Mouse (Mus musculus): ENCODE data around the gene Fam120a. TPM values are rescaled to one million over a fixed set of nuclear protein-coding genes. Genes with fewer than 3 reads are reported as not detected.

Gene Fam120a
- polyA plus RNA-seq, 1 experiment from 2014 or later: 24.2 TPM

- Histone ChIP-seq H3K4me3 (ENCODE audit: low read depth, low read length) (no peak overlapping the region), H3K4me2 (replicated peaks; ENCODE audit: low read depth) (no peak overlapping the region), H3K36me3 (ENCODE audit: control insufficient read depth, insufficient read depth) (peaks cover 61% of the 10 kb centered on the region), H3K27ac (ENCODE audit: low read depth, low read length) (no peak overlapping the region), H3K9ac (ENCODE audit: low read depth, low read length) (no peak overlapping the region), H3K4me1 (replicated peaks; ENCODE audit: control insufficient read depth, insufficient read depth, low read length) (no peaks in the 10 kb centered on the region; the same call in 1 of the 2 replicates), H3K27me3 (replicated peaks; ENCODE audit: control insufficient read depth, insufficient read depth, low read length) (no peaks in the 10 kb centered on the region), H3K9me3 (ENCODE audit: control insufficient read depth) (no peaks in the 10 kb centered on the region)
- no peak for ATAC-seq
- WGBS: 76% methylated on average over 3 of the region's 3 CpGs
- TF ChIP-seq CTCF (IDR thresholded peaks at IDR 0.05; ENCODE audit: low read depth): no peak
These were observed 50.7 kb downstream of the Fam120a start for GRCm38 (mm10) chr13:48917113-48917599.

DNA sequence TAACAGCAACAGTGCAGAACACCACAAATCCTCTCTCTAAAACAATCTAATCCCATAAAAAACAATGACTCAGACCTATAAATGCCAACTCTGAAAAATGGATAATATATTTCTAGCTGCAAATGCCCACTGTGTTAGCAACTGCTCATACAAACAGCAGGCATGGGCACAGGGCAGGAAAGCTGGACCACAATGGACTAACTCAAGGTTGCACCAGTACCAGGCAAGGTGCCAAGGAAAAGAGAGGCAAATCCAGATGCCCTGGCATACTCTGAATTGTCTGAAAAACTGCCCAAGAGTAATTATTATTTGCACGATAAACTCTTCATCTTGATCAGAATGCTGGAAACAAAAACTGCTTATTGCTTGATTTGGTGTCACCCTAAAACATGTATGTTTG, 54.1 kb downstream of the Fam120a start:
- H3K9me3 ChIP-seq (ENCODE audit: control insufficient read depth): no peaks in the 10 kb centered on the region
- H3K4me3 ChIP-seq (ENCODE audit: low read depth, low read length): no peak overlapping the region
- no peaks in the 10 kb centered on the region for H3K27me3 ChIP-seq (replicated peaks; ENCODE audit: control insufficient read depth, insufficient read depth, low read length)
- peaks cover 51% of the 10 kb centered on the region for H3K36me3 ChIP-seq (ENCODE audit: control insufficient read depth, insufficient read depth)
- no peak for TF ChIP-seq CTCF (IDR thresholded peaks at IDR 0.05; ENCODE audit: low read depth)
- no peak for ATAC-seq
- no peaks in the 10 kb centered on the region; the same call in 1 of the 2 replicates for H3K4me1 ChIP-seq (replicated peaks; ENCODE audit: control insufficient read depth, insufficient read depth, low read length)
- no peak overlapping the region for H3K27ac ChIP-seq (ENCODE audit: low read depth, low read length)
- WGBS: 90% methylated on average over 1 of the region's 1 CpGs
- H3K9ac ChIP-seq (ENCODE audit: low read depth, low read length): no peak overlapping the region
- H3K4me2 ChIP-seq (replicated peaks; ENCODE audit: low read depth): no peak overlapping the region

DNA sequence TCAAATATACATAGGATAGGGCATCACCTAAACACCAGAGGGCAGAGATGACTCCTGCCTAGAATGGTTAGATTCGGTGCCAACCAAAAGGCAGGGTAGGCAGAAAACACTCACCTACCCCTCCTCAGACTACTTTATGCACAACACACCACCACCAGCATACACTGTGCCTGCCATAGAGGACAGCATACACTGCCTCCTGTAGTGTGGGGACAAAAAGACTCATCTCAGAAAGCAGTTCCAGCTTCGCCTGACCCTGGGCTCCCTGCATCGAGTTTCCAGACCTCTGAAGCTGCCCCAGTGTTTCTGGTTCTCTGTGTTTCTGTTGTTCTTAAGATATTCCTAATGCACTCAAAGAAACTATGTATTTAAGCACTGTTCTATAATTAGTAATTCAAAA, 54.7 kb downstream of the Fam120a start:
- ATAC-seq: no peak
- WGBS: 85% methylated on average over 3 of the region's 3 CpGs

DNA sequence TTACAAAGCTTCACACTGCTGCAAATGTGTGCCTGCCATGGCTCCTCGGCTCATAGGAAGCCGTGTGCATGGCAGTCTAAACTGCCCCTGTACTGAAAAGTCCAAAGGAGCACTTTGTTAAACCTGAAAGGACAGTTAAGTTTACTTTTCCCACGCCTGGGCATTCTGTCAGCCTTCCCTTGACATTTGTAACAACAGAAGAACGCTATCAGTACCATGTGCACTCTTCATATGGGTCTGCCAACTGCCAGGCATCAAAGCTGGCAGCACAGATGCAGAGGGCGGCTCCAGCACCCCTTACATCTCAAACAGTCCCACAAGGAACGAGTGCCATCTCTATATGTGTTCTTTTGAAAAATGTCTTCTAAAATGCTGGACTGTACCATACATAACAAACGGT, 56.4 kb downstream of the Fam120a start:
- H3K36me3 ChIP-seq (ENCODE audit: control insufficient read depth, insufficient read depth): peaks cover 47% of the 10 kb centered on the region
- no peak overlapping the region for H3K27ac ChIP-seq (ENCODE audit: low read depth, low read length)
- no peaks in the 10 kb centered on the region for H3K9me3 ChIP-seq (ENCODE audit: control insufficient read depth)
- H3K4me2 ChIP-seq (replicated peaks; ENCODE audit: low read depth): no peak overlapping the region
- TF ChIP-seq CTCF (IDR thresholded peaks at IDR 0.05; ENCODE audit: low read depth): no peak
- H3K4me3 ChIP-seq (ENCODE audit: low read depth, low read length): no peak overlapping the region
- WGBS: 70% methylated on average over 7 of the region's 7 CpGs
- H3K9ac ChIP-seq (ENCODE audit: low read depth, low read length): no peak overlapping the region
- ATAC-seq: no peak
- H3K4me1 ChIP-seq (replicated peaks; ENCODE audit: control insufficient read depth, insufficient read depth, low read length): no peaks in the 10 kb centered on the region; the same call in 1 of the 2 replicates
- no peaks in the 10 kb centered on the region for H3K27me3 ChIP-seq (replicated peaks; ENCODE audit: control insufficient read depth, insufficient read depth, low read length)

More for the DNA sequence above, 54.7 kb downstream of the Fam120a start:
- H3K9ac ChIP-seq (ENCODE audit: low read depth, low read length): no peak overlapping the region
- H3K9me3 ChIP-seq (ENCODE audit: control insufficient read depth): no peaks in the 10 kb centered on the region
- H3K36me3 ChIP-seq (ENCODE audit: control insufficient read depth, insufficient read depth): peaks cover 53% of the 10 kb centered on the region
- H3K4me2 ChIP-seq (replicated peaks; ENCODE audit: low read depth): no peak overlapping the region
- no peak overlapping the region for H3K4me3 ChIP-seq (ENCODE audit: low read depth, low read length)
- H3K4me1 ChIP-seq (replicated peaks; ENCODE audit: control insufficient read depth, insufficient read depth, low read length): no peaks in the 10 kb centered on the region; the same call in 1 of the 2 replicates
- H3K27ac ChIP-seq (ENCODE audit: low read depth, low read length): no peak overlapping the region
- no peak for TF ChIP-seq CTCF (IDR thresholded peaks at IDR 0.05; ENCODE audit: low read depth)
- H3K27me3 ChIP-seq (replicated peaks; ENCODE audit: control insufficient read depth, insufficient read depth, low read length): no peaks in the 10 kb centered on the region

- no peak overlapping the region for H3K27ac ChIP-seq (ENCODE audit: low read depth, low read length)
- no peaks in the 10 kb centered on the region for H3K9me3 ChIP-seq (ENCODE audit: control insufficient read depth)
- H3K4me3 ChIP-seq (ENCODE audit: low read depth, low read length): no peak overlapping the region
- 42% methylated on average over 2 of the region's 2 CpGs for WGBS
- H3K27me3 ChIP-seq (replicated peaks; ENCODE audit: control insufficient read depth, insufficient read depth, low read length): no peaks in the 10 kb centered on the region
- peak; percentile 28 for ATAC-seq
- H3K4me1 ChIP-seq (replicated peaks; ENCODE audit: control insufficient read depth, insufficient read depth, low read length): no peaks in the 10 kb centered on the region
- no peak overlapping the region for H3K9ac ChIP-seq (ENCODE audit: low read depth, low read length)
- peaks cover 60% of the 10 kb centered on the region for H3K36me3 ChIP-seq (ENCODE audit: control insufficient read depth, insufficient read depth)
- H3K4me2 ChIP-seq (replicated peaks; ENCODE audit: low read depth): no peak overlapping the region
- no peak for TF ChIP-seq CTCF (IDR thresholded peaks at IDR 0.05; ENCODE audit: low read depth)
These were observed 62.4 kb downstream of the Fam120a start for GRCm38 (mm10) chr13:48905458-48905857.

- Histone ChIP-seq H3K4me1 (replicated peaks; ENCODE audit: control insufficient read depth, insufficient read depth, low read length) (no peaks in the 10 kb centered on the region), H3K4me2 (replicated peaks; ENCODE audit: low read depth) (no peak overlapping the region), H3K27me3 (replicated peaks; ENCODE audit: control insufficient read depth, insufficient read depth, low read length) (no peaks in the 10 kb centered on the region), H3K4me3 (ENCODE audit: low read depth, low read length) (no peak overlapping the region), H3K9me3 (ENCODE audit: control insufficient read depth) (no peaks in the 10 kb centered on the region), H3K27ac (ENCODE audit: low read depth, low read length) (no peak overlapping the region), H3K36me3 (ENCODE audit: control insufficient read depth, insufficient read depth) (peaks cover 62% of the 10 kb centered on the region), H3K9ac (ENCODE audit: low read depth, low read length) (no peak overlapping the region)
- no peak for TF ChIP-seq CTCF (IDR thresholded peaks at IDR 0.05; ENCODE audit: low read depth)
- 86% methylated on average over 5 of the region's 5 CpGs for WGBS
- no peak for ATAC-seq
These were observed 72.4 kb downstream of the Fam120a start for GRCm38 (mm10) chr13:48895376-48895775.
